Mouse (Mus musculus): ENCODE measurements around the gene Slc5a3.

Slc5a3 gene

GRCm38 (mm10) chr16:92120899-92121531 lies 62.9 kb downstream of the Slc5a3 start:
- no peak for DNase-seq (ENCODE audit: low read depth, low spot score)

DNA sequence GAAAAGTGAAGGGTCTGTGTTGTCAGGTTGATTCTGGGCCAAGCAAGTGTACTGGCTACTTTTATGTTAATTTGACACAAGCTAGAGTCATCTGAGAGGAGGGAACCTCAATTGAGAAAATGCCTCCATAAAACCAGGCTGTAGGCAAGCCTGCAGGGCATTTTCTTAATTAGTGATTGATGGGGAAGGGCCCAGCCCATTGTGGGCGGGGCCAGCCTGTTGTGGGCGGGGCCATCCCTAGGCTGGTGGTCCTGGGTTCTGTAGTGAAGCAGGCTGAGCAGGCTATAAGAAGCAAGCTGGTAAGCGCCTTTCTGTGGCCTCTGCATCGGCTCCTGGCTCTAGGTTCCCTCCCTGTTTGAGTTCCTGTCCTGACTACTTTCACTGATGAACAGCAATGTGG lies 69.1 kb downstream of the Slc5a3 start:
- no peak for DNase-seq (ENCODE audit: low read depth, low spot score)

DNA sequence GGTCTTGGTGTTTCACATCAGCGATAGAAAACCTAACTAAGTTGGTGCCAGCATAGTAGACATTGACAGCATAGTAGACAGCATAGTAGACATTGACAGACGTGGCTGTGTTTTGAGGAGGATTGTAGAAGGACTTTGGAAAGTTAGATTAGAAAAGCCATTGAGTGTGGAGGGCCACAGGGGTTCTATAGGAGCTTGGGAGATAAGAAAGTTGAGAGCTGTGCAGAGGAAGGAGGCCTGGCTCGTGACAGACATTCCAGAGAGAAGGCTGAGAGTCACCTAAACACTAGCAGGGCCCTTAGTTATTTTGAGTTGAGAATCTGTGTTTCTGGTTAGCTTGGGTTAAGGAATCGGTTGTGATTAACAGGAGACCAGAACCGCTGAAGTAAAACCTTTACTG lies 69.5 kb downstream of the Slc5a3 start:
- no peak for DNase-seq (ENCODE audit: low read depth, low spot score)

- DNase-seq (ENCODE audit: low read depth, low spot score) = peak; percentile 43
Observed at GRCm38 (mm10) chr16:92129843-92130242, 71.7 kb downstream of the Slc5a3 start.

- DNase-seq (ENCODE audit: low read depth, low spot score) = no peak
Observed at GRCm38 (mm10) chr16:92132511-92132910, 74.4 kb downstream of the Slc5a3 start.

DNA sequence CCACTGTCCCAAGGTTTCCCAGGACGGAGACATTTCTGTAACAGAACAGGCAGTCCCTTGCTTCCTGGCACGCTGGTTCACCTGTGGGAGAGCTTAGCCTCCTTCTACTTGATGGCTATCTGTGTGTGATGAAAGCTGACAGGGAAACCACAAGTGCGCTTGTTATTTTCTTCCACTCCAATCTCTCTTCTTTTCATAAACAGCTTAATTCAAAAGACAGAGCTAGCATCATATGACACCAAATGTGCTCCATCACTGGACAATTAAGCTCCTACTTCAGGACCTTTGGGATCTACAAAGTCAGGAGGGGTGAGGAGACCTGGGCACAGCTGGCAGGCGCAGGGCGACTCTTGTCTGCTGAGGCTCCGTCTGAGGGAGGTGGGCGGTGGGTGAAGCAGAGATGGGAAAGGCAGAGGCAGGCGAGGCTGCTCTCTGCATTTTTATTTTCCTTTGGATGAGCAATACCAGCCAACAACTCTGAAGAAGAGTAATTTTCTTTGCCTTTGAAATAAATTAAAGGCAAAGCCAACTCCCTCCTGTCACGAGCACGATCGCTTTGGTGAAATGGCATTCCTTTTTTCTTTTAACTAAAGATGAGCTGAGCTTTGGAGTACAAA lies 76.1 kb downstream of the Slc5a3 start:
- DNase-seq (ENCODE audit: low read depth, low spot score) = no peak

DNA sequence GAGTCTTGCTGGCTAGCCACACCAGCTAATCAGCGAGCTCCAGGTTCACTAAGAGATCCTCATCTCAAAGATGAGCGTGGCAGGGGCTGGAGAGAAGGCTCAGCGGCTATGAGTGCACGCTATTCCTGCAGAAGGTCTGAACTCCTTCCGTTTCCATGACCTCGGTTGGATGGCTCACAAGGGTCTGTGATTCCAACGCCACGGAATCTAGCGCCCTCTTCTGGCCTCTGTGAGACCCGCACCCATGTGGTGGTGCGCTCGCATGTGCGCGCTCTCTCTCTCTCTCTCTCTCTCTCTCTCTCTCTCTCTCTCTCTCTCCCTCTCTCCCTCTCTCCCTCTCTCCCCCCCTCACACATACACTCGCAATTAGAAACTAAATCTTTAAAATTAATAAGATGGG lies 78.2 kb downstream of the Slc5a3 start:
- no peak for DNase-seq (ENCODE audit: low read depth, low spot score)
